Mouse (Mus musculus) forebrain, embryonic 15.5 days (tissue): ENCODE data around the gene Nek1. TPM values are rescaled to one million over a fixed set of nuclear protein-coding genes. Genes with fewer than 3 reads are reported as not detected.

Source experiments
- ATAC-seq: fragments of 200-750 bp; cut with Nextera tagmentation; replicated peaks from 2 replicates; pipeline ENCODE4 v1.8.0; 2017; ENCODE audit warnings: mild to moderate bottlenecking, moderate TSS enrichment, moderate library complexity
- H3K27ac ChIP-seq: fragments of 300-500 bp; sonication (generic); replicated peaks from 2 replicates; pipeline ENCODE4 v1.5.1; 2015; ENCODE audit warnings: mild to moderate bottlenecking, inconsistent platforms
- H3K27me3 ChIP-seq: fragments of 300-500 bp; sonication (generic); 2 replicates; pipeline ENCODE4 v1.6.1; 2015; ENCODE audit warnings: inconsistent platforms
- H3K36me3 ChIP-seq: fragments of 300-500 bp; sonication (generic); 2 replicates; pipeline ENCODE4 v1.6.1; 2015; ENCODE audit warnings: mild to moderate bottlenecking, inconsistent platforms
- H3K4me1 ChIP-seq: fragments of 300-500 bp; sonication (generic); 2 replicates; pipeline ENCODE4 v1.6.1; 2015; ENCODE audit warnings: inconsistent platforms
- H3K4me2 ChIP-seq: fragments of 300-500 bp; sonication (generic); replicated peaks from 2 replicates; pipeline ENCODE4 v1.6.1; 2015; ENCODE audit warnings: mild to moderate bottlenecking, inconsistent platforms
- H3K4me3 ChIP-seq: fragments of 300-500 bp; sonication (generic); 2 replicates; pipeline ENCODE4 v1.5.1; 2015; ENCODE audit warnings: mild to moderate bottlenecking, inconsistent platforms
- H3K9ac ChIP-seq: fragments of 300-500 bp; sonication (generic); replicated peaks from 2 replicates; pipeline ENCODE4 v1.6.1; 2015; ENCODE audit warnings: mild to moderate bottlenecking, inconsistent platforms
- H3K9me3 ChIP-seq: fragments of 300-500 bp; sonication (generic); 2 replicates; pipeline ENCODE4 v1.6.1; 2016; ENCODE audit warnings: inconsistent platforms
- WGBS: fragments of 180-500 bp; shearing (Covaris S2); methylation state at CpG from one replicate; pipeline ENCODE4 v1.1.7; 2015; ENCODE audit warnings: mixed read lengths; 5-methylcytosine and 5-hydroxymethylcytosine counted together
- polyA plus RNA-seq: library from polyadenylated mRNA; unstranded; fragments of >200 nt; fragmentation: Nextera tagmentation; extraction: Ambion mirVana; gene quantifications from 2 replicates; pipeline ENCODE4 v1.2.1, GENCODE M21; 2015

The Nek1 gene
- polyA plus RNA-seq, 1 experiment from 2014 or later = 24.3 TPM

DNA sequence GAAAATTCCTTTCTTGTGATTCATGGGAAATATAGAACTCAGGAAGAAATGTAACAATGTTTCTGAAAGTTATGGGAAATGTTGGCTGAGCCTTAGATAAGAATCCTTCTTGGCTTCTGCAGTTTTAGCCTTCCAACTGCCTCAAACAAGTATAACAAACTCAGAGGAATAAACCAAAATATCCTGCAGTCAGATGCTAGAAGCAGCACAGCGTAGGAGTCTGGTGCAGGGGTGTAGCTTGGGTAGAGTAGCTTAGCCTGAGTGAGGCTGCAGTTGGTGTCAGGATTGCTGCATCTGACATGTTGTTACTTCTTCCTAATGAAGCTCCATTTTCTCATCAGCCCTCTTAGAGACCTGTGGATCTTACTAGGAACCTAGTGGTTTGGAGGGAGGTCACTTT lies 128.6 kb downstream of the Nek1 start:
- H3K4me2 ChIP-seq = no peak overlapping the region
- H3K9me3 ChIP-seq = no peaks in the 10 kb centered on the region
- no peaks in the 10 kb centered on the region for H3K4me1 ChIP-seq
- peaks cover 15% of the 10 kb centered on the region for H3K36me3 ChIP-seq
- 100% methylated on average over 1 of the region's 1 CpGs for WGBS
- ATAC-seq = no peak
- no peak overlapping the region for H3K27ac ChIP-seq
- no peak overlapping the region for H3K4me3 ChIP-seq
- no peaks in the 10 kb centered on the region for H3K27me3 ChIP-seq
- H3K9ac ChIP-seq = no peak overlapping the region

GRCm38 (mm10) chr8:61127299-61127861 lies 134.4 kb downstream of the Nek1 start:
- H3K27me3 ChIP-seq = no peaks in the 10 kb centered on the region
- H3K9ac ChIP-seq = no peak overlapping the region
- no peaks in the 10 kb centered on the region for H3K4me1 ChIP-seq
- 72% methylated on average over 2 of the region's 2 CpGs for WGBS
- H3K9me3 ChIP-seq = no peaks in the 10 kb centered on the region
- peaks cover 3% of the 10 kb centered on the region; the same call in 1 of the 2 replicates for H3K36me3 ChIP-seq
- H3K27ac ChIP-seq = no peak overlapping the region
- ATAC-seq = no peak
- H3K4me2 ChIP-seq = no peak overlapping the region
- H3K4me3 ChIP-seq = no peak overlapping the region

DNA sequence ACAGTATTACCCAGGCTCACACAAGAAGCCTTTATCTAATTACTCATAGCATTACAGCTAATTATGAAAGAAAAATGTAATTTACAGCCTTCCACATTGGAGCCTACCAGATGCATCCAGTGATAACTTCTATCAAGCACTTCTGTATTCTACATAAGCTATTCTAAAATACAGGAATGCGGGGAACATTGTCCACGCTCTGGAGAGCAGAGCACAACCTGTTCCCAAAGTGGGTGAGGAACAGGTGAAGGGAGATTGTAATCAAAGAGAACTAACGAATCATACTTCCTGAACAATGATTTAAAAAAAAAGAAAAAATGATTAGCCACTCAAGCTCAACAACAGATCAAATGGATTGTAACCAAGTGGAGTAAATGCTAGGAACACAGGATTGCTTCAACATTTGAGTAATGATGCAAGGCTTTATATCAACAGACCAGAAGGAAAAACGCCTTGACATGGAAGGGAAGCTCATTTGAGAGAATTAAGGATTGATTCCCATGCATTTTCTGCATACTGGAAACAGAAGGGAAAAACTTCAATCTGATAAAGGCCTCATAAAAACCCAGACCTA lies 139.7 kb downstream of the Nek1 start:
- no peaks in the 10 kb centered on the region for H3K36me3 ChIP-seq

GRCm38 (mm10) chr8:61141869-61142268 lies 148.9 kb downstream of the Nek1 start:
- Histone ChIP-seq H3K9ac (no peak overlapping the region), H3K27me3 (no peaks in the 10 kb centered on the region), H3K27ac (no peak overlapping the region), H3K4me2 (no peak overlapping the region), H3K4me3 (no peak overlapping the region), H3K36me3 (no peaks in the 10 kb centered on the region), H3K9me3 (no peaks in the 10 kb centered on the region), H3K4me1 (no peaks in the 10 kb centered on the region)
- 52% methylated on average over 6 of the region's 6 CpGs for WGBS
- ATAC-seq = no peak

More for the DNA sequence above, 139.7 kb downstream of the Nek1 start:
- WGBS = 90% methylated on average over 4 of the region's 4 CpGs
- H3K9me3 ChIP-seq = no peaks in the 10 kb centered on the region
- no peak for ATAC-seq
- H3K4me2 ChIP-seq = no peak overlapping the region
- H3K27me3 ChIP-seq = no peaks in the 10 kb centered on the region
- H3K4me3 ChIP-seq = no peak overlapping the region
- H3K9ac ChIP-seq = no peak overlapping the region
- no peaks in the 10 kb centered on the region for H3K4me1 ChIP-seq
- H3K27ac ChIP-seq = no peak overlapping the region

GRCm38 (mm10) chr8:61142302-61142701 lies 149.3 kb downstream of the Nek1 start:
- H3K9ac ChIP-seq = no peak overlapping the region
- H3K27ac ChIP-seq = no peak overlapping the region
- WGBS = 49% methylated on average over 3 of the region's 3 CpGs
- H3K4me1 ChIP-seq = no peaks in the 10 kb centered on the region
- H3K4me3 ChIP-seq = no peak overlapping the region
- no peak overlapping the region for H3K4me2 ChIP-seq
- no peak for ATAC-seq
- no peaks in the 10 kb centered on the region for H3K36me3 ChIP-seq
- no peaks in the 10 kb centered on the region for H3K9me3 ChIP-seq
- no peaks in the 10 kb centered on the region for H3K27me3 ChIP-seq

DNA sequence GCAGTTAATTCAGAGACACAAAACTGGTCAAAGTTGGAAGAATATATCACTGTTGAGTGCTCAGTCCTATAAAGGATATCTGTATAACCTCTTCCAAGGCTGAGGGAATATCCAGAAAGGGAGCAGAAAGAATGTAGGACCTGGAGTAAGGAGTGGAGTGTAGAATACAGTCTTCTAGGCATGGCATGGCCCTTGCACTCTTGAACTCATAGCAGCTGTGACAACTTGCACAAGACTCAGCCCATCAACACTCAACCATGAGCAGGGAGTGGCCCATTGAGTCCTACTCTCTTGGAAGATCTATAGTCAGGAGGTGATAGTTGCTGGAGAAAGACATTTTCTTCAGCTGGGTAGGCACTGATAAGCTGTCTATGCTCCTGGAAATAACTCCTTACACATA lies 149.8 kb downstream of the Nek1 start:
- no peaks in the 10 kb centered on the region for H3K27me3 ChIP-seq
- H3K27ac ChIP-seq = no peak overlapping the region
- no peaks in the 10 kb centered on the region for H3K4me1 ChIP-seq
- H3K36me3 ChIP-seq = no peaks in the 10 kb centered on the region
- no peak overlapping the region for H3K4me2 ChIP-seq
- no peak for ATAC-seq
- H3K4me3 ChIP-seq = no peak overlapping the region
- H3K9ac ChIP-seq = no peak overlapping the region
- H3K9me3 ChIP-seq = no peaks in the 10 kb centered on the region

DNA sequence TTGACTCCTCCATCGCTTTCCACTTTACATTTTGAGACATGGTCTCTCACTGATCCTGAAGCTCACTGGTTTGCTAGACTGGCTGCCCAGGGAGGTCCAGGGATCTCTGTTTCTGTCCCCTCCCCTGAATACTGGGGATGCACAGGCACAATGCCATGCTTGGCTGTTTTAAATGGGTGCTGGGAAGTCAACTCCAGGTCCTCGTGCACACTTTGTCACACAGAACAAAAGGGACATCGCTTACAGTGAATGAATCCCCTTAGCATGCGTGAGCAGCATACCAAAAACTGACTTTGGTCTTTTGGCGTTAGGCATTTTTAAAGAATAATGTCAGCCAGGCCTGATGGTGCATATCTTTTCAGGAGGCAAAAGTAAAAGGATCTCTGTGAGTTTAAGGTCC lies 155.7 kb downstream of the Nek1 start:
- WGBS = 44% methylated on average over 5 of the region's 5 CpGs
- Histone ChIP-seq H3K36me3 (no peaks in the 10 kb centered on the region), H3K9ac (no peak overlapping the region), H3K27ac (no peak overlapping the region), H3K27me3 (no peaks in the 10 kb centered on the region), H3K4me2 (no peak overlapping the region), H3K4me3 (no peak overlapping the region), H3K9me3 (no peaks in the 10 kb centered on the region), H3K4me1 (no peaks in the 10 kb centered on the region)
- ATAC-seq = no peak

DNA sequence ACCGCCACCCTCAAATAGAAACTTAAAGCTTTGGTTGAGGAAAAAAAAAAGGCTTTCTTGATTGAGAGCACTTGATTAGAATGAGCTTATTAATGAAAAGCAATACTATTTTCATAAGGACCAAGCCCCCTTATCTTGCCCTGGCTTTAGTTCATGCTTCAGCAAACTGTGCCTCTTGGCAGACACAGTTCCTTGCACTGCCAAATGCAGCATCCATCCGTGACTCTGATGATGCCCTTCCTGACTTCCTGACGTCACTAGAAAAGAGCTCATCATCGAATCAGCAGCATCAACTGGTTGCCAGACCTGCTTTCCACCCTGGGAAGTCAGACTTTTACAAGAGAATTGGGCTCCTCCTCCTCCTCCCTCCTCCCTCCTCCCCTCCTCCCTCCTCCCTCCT lies 157.6 kb downstream of the Nek1 start:
- Histone ChIP-seq H3K4me2 (no peak overlapping the region), H3K9ac (no peak overlapping the region), H3K27me3 (no peaks in the 10 kb centered on the region), H3K27ac (no peak overlapping the region), H3K36me3 (no peaks in the 10 kb centered on the region), H3K4me1 (no peaks in the 10 kb centered on the region), H3K4me3 (no peak overlapping the region), H3K9me3 (no peaks in the 10 kb centered on the region)
- 71% methylated on average over 4 of the region's 4 CpGs for WGBS
- ATAC-seq = no peak

DNA sequence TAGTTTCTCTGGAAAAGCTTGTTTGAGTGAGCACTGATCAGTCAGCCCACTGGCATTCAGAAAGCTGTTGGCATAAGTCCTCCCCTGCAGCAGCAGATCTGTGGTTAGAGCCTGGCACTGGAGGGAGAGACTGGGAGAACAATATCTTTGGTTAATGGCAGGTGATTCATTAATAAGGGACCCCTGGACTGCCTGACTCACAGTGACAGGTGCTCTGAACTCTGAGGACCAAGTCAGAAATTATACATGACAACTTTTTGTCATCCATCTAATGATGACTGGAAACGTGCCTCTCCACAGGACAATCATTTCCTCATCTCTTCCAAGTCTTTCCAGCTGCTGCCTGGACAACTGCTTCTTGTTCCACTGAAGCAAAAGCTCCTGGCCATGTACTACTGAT lies 163.4 kb downstream of the Nek1 start:
- ATAC-seq = no peak
- Histone ChIP-seq H3K9me3 (no peaks in the 10 kb centered on the region), H3K4me1 (no peaks in the 10 kb centered on the region), H3K4me3 (no peak overlapping the region), H3K36me3 (no peaks in the 10 kb centered on the region), H3K27me3 (no peaks in the 10 kb centered on the region), H3K27ac (no peak overlapping the region), H3K4me2 (no peak overlapping the region), H3K9ac (no peak overlapping the region)
- 68% methylated on average over 1 of the region's 1 CpGs for WGBS

GRCm38 (mm10) chr8:61158540-61158939 lies 165.5 kb downstream of the Nek1 start:
- no peaks in the 10 kb centered on the region for H3K4me1 ChIP-seq
- H3K9ac ChIP-seq = no peak overlapping the region
- no peaks in the 10 kb centered on the region for H3K27me3 ChIP-seq
- ATAC-seq = no peak
- H3K27ac ChIP-seq = no peak overlapping the region
- WGBS = 89% methylated on average over 3 of the region's 3 CpGs
- H3K36me3 ChIP-seq = no peaks in the 10 kb centered on the region
- no peak overlapping the region for H3K4me3 ChIP-seq
- H3K4me2 ChIP-seq = no peak overlapping the region
- H3K9me3 ChIP-seq = no peaks in the 10 kb centered on the region

GRCm38 (mm10) chr8:61161461-61162185 lies 168.6 kb downstream of the Nek1 start:
- ATAC-seq = no peak
- Histone ChIP-seq H3K27me3 (no peaks in the 10 kb centered on the region), H3K4me3 (no peak overlapping the region), H3K9me3 (no peaks in the 10 kb centered on the region), H3K36me3 (no peaks in the 10 kb centered on the region), H3K4me1 (no peaks in the 10 kb centered on the region), H3K4me2 (no peak overlapping the region), H3K27ac (no peak overlapping the region), H3K9ac (no peak overlapping the region)
- 87% methylated on average over 6 of the region's 6 CpGs for WGBS

- Histone ChIP-seq H3K9ac (no peak overlapping the region), H3K4me2 (no peak overlapping the region), H3K27me3 (no peaks in the 10 kb centered on the region), H3K9me3 (no peaks in the 10 kb centered on the region), H3K4me1 (no peaks in the 10 kb centered on the region), H3K27ac (no peak overlapping the region), H3K4me3 (no peak overlapping the region), H3K36me3 (no peaks in the 10 kb centered on the region)
- WGBS = 74% methylated on average over 1 of the region's 1 CpGs
- ATAC-seq = no peak
Measured at GRCm38 (mm10) chr8:61162186-61162566, 169.2 kb downstream of the Nek1 start.

GRCm38 (mm10) chr8:61171546-61171945 lies 178.6 kb downstream of the Nek1 start:
- H3K4me1 ChIP-seq = peaks cover 3% of the 10 kb centered on the region; the same call in 1 of the 2 replicates
- WGBS = 90% methylated on average over 3 of the region's 3 CpGs
- no peak overlapping the region for H3K9ac ChIP-seq
- ATAC-seq = no peak
- H3K4me2 ChIP-seq = no peak overlapping the region
- no peak overlapping the region for H3K4me3 ChIP-seq
- no peaks in the 10 kb centered on the region for H3K9me3 ChIP-seq
- no peak overlapping the region for H3K27ac ChIP-seq
- no peaks in the 10 kb centered on the region for H3K27me3 ChIP-seq
- H3K36me3 ChIP-seq = no peaks in the 10 kb centered on the region
